Mouse (Mus musculus): ENCODE measurements around the gene Rsph6a. TPM values are rescaled to one million over a fixed set of nuclear protein-coding genes. Genes with fewer than 3 reads are reported as not detected.

Rsph6a gene
- not detected in 2 replicates for total RNA-seq (2014; rRNA removed)
- polyA plus RNA-seq (2015; fragmentation: Nextera tagmentation; extraction: Ambion mirVana) = 0.57 and 0.75 TPM in 2 replicates

- WGBS = 25% methylated on average over 33 of the region's 33 CpGs
- H3K4me2 ChIP-seq (ENCODE audit: low read depth, low read length, poor library complexity, severe bottlenecking) = peak within 1 kb of the TSS; percentile 42
- H3K4me3 ChIP-seq (ENCODE audit: low read depth, low read length) = peak within 1 kb of the TSS; percentile 24; the same call in 1 of the 2 replicates
- H3K27ac ChIP-seq (ENCODE audit: low read depth, low read length) = no peak within 1 kb of the TSS
- peak; percentile 80 for TF ChIP-seq CTCF (IDR thresholded peaks at IDR 0.05)
- no peaks in the 10 kb centered on the region for H3K9me3 ChIP-seq (ENCODE audit: low read length)
- peak; percentile 73 for DNase-seq (ENCODE audit: low spot score)
- peaks cover 23% of the 10 kb centered on the region for H3K36me3 ChIP-seq (ENCODE audit: insufficient read depth, low read length)
- no peaks in the 10 kb centered on the region for H3K4me1 ChIP-seq (ENCODE audit: insufficient read depth, low read length)
- H3K27me3 ChIP-seq (ENCODE audit: insufficient read depth, low read length) = no peaks in the 10 kb centered on the region
- H3K9ac ChIP-seq (replicated peaks; ENCODE audit: low read length, poor library complexity, severe bottlenecking) = peak within 1 kb of the TSS; percentile 44; the same call in 1 of the 2 replicates
- ATAC-seq (ENCODE audit: low FRiP score) = peak; percentile 82
Measured at GRCm38 (mm10) chr7:19054047-19054776, at the start of gene Rsph6a. Gene Rsph6a (plus strand): TSS chr7:19054690.

GRCm38 (mm10) chr7:19005417-19006121, 48.9 kb upstream of the Rsph6a start:
- Histone ChIP-seq H3K9me3 (ENCODE audit: low read length) (no peaks in the 10 kb centered on the region), H3K27me3 (ENCODE audit: insufficient read depth, low read length) (no peaks in the 10 kb centered on the region), H3K9ac (replicated peaks; ENCODE audit: low read length, poor library complexity, severe bottlenecking) (peak overlapping the region; percentile 91; the same call in 1 of the 2 replicates), H3K4me1 (ENCODE audit: insufficient read depth, low read length) (peaks cover 14% of the 10 kb centered on the region), H3K36me3 (ENCODE audit: insufficient read depth, low read length) (peaks cover 21% of the 10 kb centered on the region), H3K4me3 (ENCODE audit: low read depth, low read length) (peak overlapping the region; percentile 80; the same call in 1 of the 2 replicates), H3K27ac (ENCODE audit: low read depth, low read length) (no peak overlapping the region), H3K4me2 (ENCODE audit: low read depth, low read length, poor library complexity, severe bottlenecking) (peak overlapping the region; percentile 95)
- DNase-seq (ENCODE audit: low spot score) (no peak), ATAC-seq (ENCODE audit: low FRiP score) (no peak)
- TF ChIP-seq CTCF (IDR thresholded peaks at IDR 0.05) = no peak
- 79% methylated on average over 34 of the region's 34 CpGs for WGBS

- Histone ChIP-seq H3K9ac (replicated peaks; ENCODE audit: low read length, poor library complexity, severe bottlenecking) (no peak overlapping the region), H3K9me3 (ENCODE audit: low read length) (no peaks in the 10 kb centered on the region), H3K4me2 (ENCODE audit: low read depth, low read length, poor library complexity, severe bottlenecking) (no peak overlapping the region), H3K4me1 (ENCODE audit: insufficient read depth, low read length) (peaks cover 14% of the 10 kb centered on the region), H3K4me3 (ENCODE audit: low read depth, low read length) (no peak overlapping the region), H3K36me3 (ENCODE audit: insufficient read depth, low read length) (peaks cover 16% of the 10 kb centered on the region), H3K27me3 (ENCODE audit: insufficient read depth, low read length) (no peaks in the 10 kb centered on the region), H3K27ac (ENCODE audit: low read depth, low read length) (no peak overlapping the region)
- 9% methylated on average over 12 of the region's 12 CpGs for WGBS
- DNase-seq (ENCODE audit: low spot score) = peak; percentile 91
- TF ChIP-seq CTCF (IDR thresholded peaks at IDR 0.05) = peak; percentile 100
- ATAC-seq (ENCODE audit: low FRiP score) = no peak
Measured at GRCm38 (mm10) chr7:19006476-19006875, 48.0 kb upstream of the Rsph6a start.

GRCm38 (mm10) chr7:19007026-19007977, 47.2 kb upstream of the Rsph6a start:
- ATAC-seq (ENCODE audit: low FRiP score) (no peak), DNase-seq (ENCODE audit: low spot score) (no peak)
- Histone ChIP-seq H3K9ac (replicated peaks; ENCODE audit: low read length, poor library complexity, severe bottlenecking) (no peak overlapping the region), H3K4me2 (ENCODE audit: low read depth, low read length, poor library complexity, severe bottlenecking) (no peak overlapping the region), H3K27me3 (ENCODE audit: insufficient read depth, low read length) (no peaks in the 10 kb centered on the region), H3K36me3 (ENCODE audit: insufficient read depth, low read length) (peaks cover 16% of the 10 kb centered on the region), H3K4me1 (ENCODE audit: insufficient read depth, low read length) (peaks cover 14% of the 10 kb centered on the region), H3K4me3 (ENCODE audit: low read depth, low read length) (no peak overlapping the region), H3K9me3 (ENCODE audit: low read length) (no peaks in the 10 kb centered on the region), H3K27ac (ENCODE audit: low read depth, low read length) (no peak overlapping the region)
- WGBS = 84% methylated on average over 13 of the region's 13 CpGs
- TF ChIP-seq CTCF (IDR thresholded peaks at IDR 0.05) = no peak

- Histone ChIP-seq H3K27me3 (ENCODE audit: insufficient read depth, low read length) (no peaks in the 10 kb centered on the region), H3K9me3 (ENCODE audit: low read length) (no peaks in the 10 kb centered on the region), H3K27ac (ENCODE audit: low read depth, low read length) (no peak overlapping the region), H3K36me3 (ENCODE audit: insufficient read depth, low read length) (peaks cover 12% of the 10 kb centered on the region), H3K4me3 (ENCODE audit: low read depth, low read length) (no peak overlapping the region), H3K4me1 (ENCODE audit: insufficient read depth, low read length) (peaks cover 3% of the 10 kb centered on the region), H3K9ac (replicated peaks; ENCODE audit: low read length, poor library complexity, severe bottlenecking) (no peak overlapping the region), H3K4me2 (ENCODE audit: low read depth, low read length, poor library complexity, severe bottlenecking) (no peak overlapping the region)
- DNase-seq (ENCODE audit: low spot score) (no peak), ATAC-seq (ENCODE audit: low FRiP score) (no peak)
- WGBS = 85% methylated on average over 7 of the region's 7 CpGs
- no peak for TF ChIP-seq CTCF (IDR thresholded peaks at IDR 0.05)
Measured at GRCm38 (mm10) chr7:19010581-19010980, 43.9 kb upstream of the Rsph6a start.

Measured in midbrain, postnatal 0 days (tissue).